Mouse (Mus musculus): Measurements from ENCODE around the gene Gm614. TPM values are rescaled to one million over a fixed set of nuclear protein-coding genes. Genes with fewer than 3 reads are reported as not detected.
A peak's percentile ranks its signal among the peaks of the same experiment; 100 is the strongest.

The Gm614 gene
- polyA plus RNA-seq, 1 experiment from 2014 or later: not detected

- H3K9ac ChIP-seq (ENCODE audit: low read length): peak overlapping the region; percentile 24; the same call in 1 of the 2 replicates
These were observed 41.0 kb downstream of the Gm614 start for GRCm38 (mm10) chrX:101222796-101223162.

GRCm38 (mm10) chrX:101221834-101222795 lies 41.7 kb downstream of the Gm614 start, which contains the start of gene Snx12:
Gene Snx12 (minus strand): TSS chrX:101222563.
- Histone ChIP-seq H3K27me3 (ENCODE audit: control insufficient read depth, insufficient read depth, low read length) (peaks cover 6% of the 10 kb centered on the region), H3K4me1 (ENCODE audit: control insufficient read depth, insufficient read depth, low read length) (peaks cover 3% of the 10 kb centered on the region; the same call in 1 of the 2 replicates), H3K4me2 (peak within 1 kb of the TSS; percentile 53), H3K4me3 (ENCODE audit: low read depth, low read length) (peak within 1 kb of the TSS; percentile 44), H3K36me3 (ENCODE audit: control insufficient read depth, insufficient read depth, low read length) (no peaks in the 10 kb centered on the region), H3K27ac (ENCODE audit: low read depth, low read length) (peak within 1 kb of the TSS; percentile 60), H3K9me3 (ENCODE audit: control insufficient read depth, low read length) (no peaks in the 10 kb centered on the region), H3K9ac (ENCODE audit: low read length) (peak within 1 kb of the TSS; percentile 53)
- ATAC-seq (ENCODE audit: low FRiP score) (peak; percentile 98), DNase-seq (ENCODE audit: low spot score, missing footprints) (peak; percentile 99)
- WGBS: 15% methylated on average over 55 of the region's 55 CpGs

More at GRCm38 (mm10) chrX:101222796-101223162, 41.0 kb downstream of the Gm614 start:
- Histone ChIP-seq H3K4me2 (peak overlapping the region; percentile 42), H3K9me3 (ENCODE audit: control insufficient read depth, low read length) (no peaks in the 10 kb centered on the region), H3K4me3 (ENCODE audit: low read depth, low read length) (peak overlapping the region; percentile 44), H3K27me3 (ENCODE audit: control insufficient read depth, insufficient read depth, low read length) (peaks cover 7% of the 10 kb centered on the region), H3K36me3 (ENCODE audit: control insufficient read depth, insufficient read depth, low read length) (no peaks in the 10 kb centered on the region), H3K4me1 (ENCODE audit: control insufficient read depth, insufficient read depth, low read length) (peaks cover 3% of the 10 kb centered on the region; the same call in 1 of the 2 replicates), H3K27ac (ENCODE audit: low read depth, low read length) (no peak overlapping the region)
- no peak for DNase-seq (ENCODE audit: low spot score, missing footprints)
- ATAC-seq (ENCODE audit: low FRiP score): no peak
- WGBS: 19% methylated on average over 7 of the region's 7 CpGs

Other genes starting within 250 kb of the Gm614 start
- gene Tex11, start 204.3 kb downstream of the Gm614 start, polyA plus RNA-seq (2014; fragmentation: Nextera tagmentation; extraction: Ambion mirVana): 0.06 and 0.11 TPM in 2 replicates
- 0.77 and 0.91 TPM in 2 replicates for gene Slc7a3, start 178.0 kb downstream of the Gm614 start, polyA plus RNA-seq (2014; fragmentation: Nextera tagmentation; extraction: Ambion mirVana)
- 61.5 and 66.6 TPM in 2 replicates for gene Snx12, start 41.4 kb downstream of the Gm614 start, polyA plus RNA-seq (2014; fragmentation: Nextera tagmentation; extraction: Ambion mirVana)
- gene Foxo4, start 9.5 kb downstream of the Gm614 start, polyA plus RNA-seq (2014; fragmentation: Nextera tagmentation; extraction: Ambion mirVana): 1.3 and 1.7 TPM in 2 replicates
- gene Il2rg, start 4.3 kb upstream of the Gm614 start, polyA plus RNA-seq (2014; fragmentation: Nextera tagmentation; extraction: Ambion mirVana): 4.1 and 4.3 TPM in 2 replicates
- gene Gm20489, start 5.0 kb upstream of the Gm614 start, polyA plus RNA-seq (2014; fragmentation: Nextera tagmentation; extraction: Ambion mirVana): not detected in 2 replicates
- gene Med12, start 10.0 kb upstream of the Gm614 start, polyA plus RNA-seq (2014; fragmentation: Nextera tagmentation; extraction: Ambion mirVana): 37.9 and 39.5 TPM in 2 replicates
- 21.7 and 24.2 TPM in 2 replicates for gene Nlgn3, start 35.2 kb upstream of the Gm614 start, polyA plus RNA-seq (2014; fragmentation: Nextera tagmentation; extraction: Ambion mirVana)
- gene Gjb1, start 112.4 kb upstream of the Gm614 start, polyA plus RNA-seq (2014; fragmentation: Nextera tagmentation; extraction: Ambion mirVana): not detected in 2 replicates
- 17.0 and 20.4 TPM in 2 replicates for gene Zmym3, start 156.9 kb upstream of the Gm614 start, polyA plus RNA-seq (2014; fragmentation: Nextera tagmentation; extraction: Ambion mirVana)
- 700 and 727 TPM in 2 replicates for gene Nono, start 165.3 kb upstream of the Gm614 start, polyA plus RNA-seq (2014; fragmentation: Nextera tagmentation; extraction: Ambion mirVana)
- 1.1 and 1.9 TPM in 2 replicates for gene Itgb1bp2, start 185.1 kb upstream of the Gm614 start, polyA plus RNA-seq (2014; fragmentation: Nextera tagmentation; extraction: Ambion mirVana)

Data from midbrain, embryonic 11.5 days (tissue).